ENCODE assay signal across 16 mouse cellular contexts in the genomic region with DNA sequence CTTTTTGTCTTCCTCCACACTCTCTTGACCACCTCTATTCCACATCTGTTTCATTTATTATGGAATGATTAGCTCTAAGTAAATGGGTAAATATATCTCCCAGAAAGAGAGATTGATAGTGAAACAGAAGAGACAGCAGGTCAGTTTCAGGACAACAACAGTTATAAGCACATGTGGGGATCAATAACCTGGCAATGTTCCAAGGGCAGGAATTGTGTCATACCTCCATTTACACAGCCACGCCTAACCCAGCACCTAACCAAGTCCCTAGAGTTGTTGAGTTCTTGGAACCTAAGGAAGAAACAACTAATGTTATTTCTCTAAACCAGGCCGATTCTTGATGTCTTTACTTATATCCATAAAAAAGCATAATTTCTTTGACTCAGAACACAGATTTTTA.
"Had no signal": no experiment of that assay in that cellular context is flagged by ENCODE, and none has a peak within 500 bp of the region (broad histone marks: within the 10 kb centered on the region; RNA-seq: fewer than 3 reads in every experiment).

No protein-coding gene starts in this region.

- H3K36me3 ChIP-seq: neural tube, embryonic 13.5 days; neural tube, embryonic 15.5 days; stomach, embryonic 15.5 days had no signal

- H3K9ac ChIP-seq: neural tube, embryonic 13.5 days; neural tube, embryonic 15.5 days; stomach, embryonic 15.5 days had no signal

- H3K9me3 ChIP-seq: neural tube, embryonic 13.5 days; neural tube, embryonic 15.5 days; stomach, embryonic 15.5 days had no signal

- H3K4me2 ChIP-seq: neural tube, embryonic 13.5 days; neural tube, embryonic 15.5 days; stomach, embryonic 15.5 days had no signal

- H3K4me1 ChIP-seq: neural tube, embryonic 13.5 days; neural tube, embryonic 15.5 days; stomach, embryonic 15.5 days had no signal

- DNase-seq: retina, postnatal 1 day; right cerebral cortex, adult 18-20 months; right cerebral cortex, postnatal 14 days; right cerebral cortex, postnatal 25 days; right cerebral cortex, postnatal 4 days; spleen, adult 18-20 months; thymus, adult 18-20 months; thymus, adult 2 months; thymus, postnatal 14 days; thymus, postnatal 25 days; thymus, postnatal 36 days; thymus, postnatal 4 days had no signal

- H3K27ac ChIP-seq: neural tube, embryonic 13.5 days; neural tube, embryonic 15.5 days; stomach, embryonic 15.5 days; stomach, postnatal 0 days had no signal

- H3K4me3 ChIP-seq: neural tube, embryonic 13.5 days; neural tube, embryonic 15.5 days; stomach, embryonic 15.5 days had no signal

- H3K27me3 ChIP-seq: neural tube, embryonic 13.5 days; neural tube, embryonic 15.5 days; stomach, embryonic 15.5 days had no signal
